Mouse (Mus musculus): ENCODE measurements around the gene Pnpla6. TPM values are rescaled to one million over a fixed set of nuclear protein-coding genes. Genes with fewer than 3 reads are reported as not detected.
"Not testable (repeated sequence)": the region's sequence is repeated elsewhere in the genome, so short reads cannot be mapped to it uniquely, and the experiment has no call there.

The Pnpla6 gene
- total RNA-seq, 1 experiment from 2014 or later = 29.9 TPM

DNA sequence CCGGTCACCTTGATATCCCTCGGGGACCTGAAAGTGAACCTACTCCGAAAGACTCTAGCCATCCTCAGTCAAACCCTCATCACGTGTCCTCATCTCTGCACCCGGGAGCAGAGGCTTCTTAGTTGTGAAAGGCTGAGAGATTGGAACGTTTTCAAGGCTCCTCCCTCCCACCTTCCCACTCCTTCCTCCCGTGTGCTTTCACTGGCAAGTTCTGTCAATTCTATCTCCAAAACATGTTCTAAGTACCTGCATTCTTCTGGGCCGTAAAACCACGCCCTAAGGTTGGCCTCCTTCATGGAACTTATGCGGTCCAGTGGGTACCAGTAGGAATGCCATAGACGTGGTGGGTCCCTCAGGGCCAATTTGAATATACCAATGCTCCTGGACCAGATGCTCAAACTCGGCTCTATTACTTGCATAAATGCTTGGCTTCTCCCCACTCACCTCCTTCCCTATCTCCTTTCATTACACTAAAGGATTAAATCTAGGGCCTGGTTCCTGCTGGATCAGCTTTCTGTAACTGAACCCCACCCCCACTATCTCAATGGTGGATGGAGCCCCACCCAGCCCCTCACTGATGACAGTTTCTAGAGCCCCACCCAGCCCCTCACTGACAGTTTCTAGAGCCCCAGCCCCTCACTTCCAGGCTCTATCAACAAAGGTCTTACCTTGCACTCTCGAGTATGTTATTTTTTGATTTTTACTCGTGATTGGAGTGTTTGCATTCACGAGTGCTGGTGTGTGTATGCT lies 61.2 kb downstream of the Pnpla6 start:
- DNase-seq = no peak

DNA sequence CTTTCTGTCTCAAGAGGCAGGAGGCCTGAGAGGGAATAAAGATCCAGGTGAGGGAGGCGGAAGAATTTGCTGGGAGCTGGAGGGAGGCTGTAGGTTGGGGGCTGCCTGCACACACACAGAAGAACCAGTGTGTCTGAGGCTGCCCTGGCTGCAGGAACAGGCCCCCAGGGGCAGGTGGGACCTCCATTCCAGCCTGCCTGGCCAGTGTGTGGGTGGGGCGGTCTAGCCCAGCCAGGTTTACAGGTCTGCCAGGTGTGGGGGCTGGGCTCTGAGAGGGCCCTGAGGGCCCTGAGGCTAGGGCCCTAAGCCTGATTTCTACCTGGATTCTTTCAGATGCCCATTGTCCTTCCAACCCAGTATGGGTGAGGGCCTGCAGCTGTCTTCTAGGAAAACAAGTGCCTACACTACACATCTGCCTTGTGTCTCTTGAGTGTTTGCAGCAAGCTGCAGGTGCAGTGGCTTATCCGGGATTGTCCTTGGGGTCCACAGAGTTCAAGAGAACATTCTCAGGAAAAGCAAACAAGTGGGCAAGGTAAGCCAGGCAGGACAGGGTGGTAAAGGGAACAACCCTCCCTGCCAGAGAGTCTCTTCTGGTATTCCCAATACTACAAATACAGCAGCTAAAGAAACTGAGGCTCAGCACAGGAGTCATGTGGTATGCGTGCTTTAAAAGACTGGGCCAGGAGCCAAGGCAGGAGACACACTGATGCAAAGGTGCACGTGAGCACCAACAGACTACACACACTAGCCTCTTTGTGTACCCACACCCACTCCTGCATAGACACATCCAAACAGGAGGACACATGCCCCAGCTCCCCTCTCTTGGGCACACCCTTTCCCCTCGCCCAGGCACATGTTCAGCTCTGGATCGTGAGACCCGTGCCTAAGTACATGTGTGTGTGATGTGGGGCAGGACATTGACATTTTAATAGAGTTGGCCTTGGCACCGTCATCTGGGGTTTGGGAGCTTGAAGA lies 64.5 kb downstream of the Pnpla6 start:
- DNase-seq = no peak

DNA sequence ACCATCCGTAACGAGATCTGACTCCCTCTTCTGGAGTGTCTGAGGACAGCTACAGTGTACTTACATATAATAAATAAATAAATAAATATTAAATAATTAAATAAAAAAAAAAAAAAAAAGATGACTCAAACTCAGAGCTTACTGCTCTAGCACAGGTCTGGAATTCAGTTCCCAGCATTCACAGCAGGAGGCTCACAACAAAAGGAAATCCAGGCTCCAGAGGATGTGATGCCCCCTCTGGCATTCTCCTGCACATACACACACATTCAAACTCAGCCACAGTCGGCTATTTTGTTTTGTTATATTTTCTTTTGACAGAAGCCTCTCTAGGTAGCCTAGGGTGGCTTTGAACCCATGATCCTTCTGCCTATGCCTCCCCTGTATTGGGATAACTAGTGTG lies 66.8 kb downstream of the Pnpla6 start:
- DNase-seq = not testable (repeated sequence)

DNA sequence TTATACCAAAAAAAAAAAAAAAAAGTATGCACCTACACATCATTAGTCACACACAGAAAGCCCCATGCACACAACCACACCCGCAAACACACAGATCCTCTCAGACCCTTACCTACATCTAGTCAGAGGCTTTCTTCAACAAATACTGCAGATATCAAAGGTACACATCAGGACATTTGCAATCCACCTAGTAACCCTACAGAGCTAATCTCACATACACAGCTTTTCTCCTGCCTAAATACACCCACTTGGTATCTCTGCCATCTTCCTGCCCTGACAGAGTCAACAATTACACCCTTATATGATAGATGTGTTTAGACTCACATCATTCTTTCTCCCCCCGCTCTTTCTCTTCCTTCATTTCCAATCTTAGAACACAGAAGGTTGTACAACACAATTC lies 71.3 kb downstream of the Pnpla6 start:
- DNase-seq = no peak

DNA sequence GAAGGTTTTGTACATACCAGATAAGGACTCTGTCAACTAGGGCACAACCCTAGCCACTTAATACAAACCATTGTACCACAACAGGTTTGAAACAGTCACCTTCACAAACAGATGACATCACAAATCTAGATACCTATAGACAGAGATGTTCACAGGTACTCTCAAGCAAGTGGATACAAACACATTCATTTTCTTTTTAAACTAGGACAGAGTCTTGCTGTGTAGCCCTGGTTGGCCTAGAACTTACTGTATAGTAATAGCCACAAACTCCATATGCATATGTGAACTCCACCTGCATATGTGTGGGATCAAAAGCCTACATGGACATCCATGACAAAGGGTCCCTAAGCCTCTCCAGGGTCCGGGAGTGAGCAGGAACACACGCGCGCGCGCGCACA lies 71.8 kb downstream of the Pnpla6 start, which contains the start of gene Camsap3:
Camsap3 (plus strand) TSS at position 301 of the 398 bp plus-strand sequence.
- DNase-seq = no peak

DNA sequence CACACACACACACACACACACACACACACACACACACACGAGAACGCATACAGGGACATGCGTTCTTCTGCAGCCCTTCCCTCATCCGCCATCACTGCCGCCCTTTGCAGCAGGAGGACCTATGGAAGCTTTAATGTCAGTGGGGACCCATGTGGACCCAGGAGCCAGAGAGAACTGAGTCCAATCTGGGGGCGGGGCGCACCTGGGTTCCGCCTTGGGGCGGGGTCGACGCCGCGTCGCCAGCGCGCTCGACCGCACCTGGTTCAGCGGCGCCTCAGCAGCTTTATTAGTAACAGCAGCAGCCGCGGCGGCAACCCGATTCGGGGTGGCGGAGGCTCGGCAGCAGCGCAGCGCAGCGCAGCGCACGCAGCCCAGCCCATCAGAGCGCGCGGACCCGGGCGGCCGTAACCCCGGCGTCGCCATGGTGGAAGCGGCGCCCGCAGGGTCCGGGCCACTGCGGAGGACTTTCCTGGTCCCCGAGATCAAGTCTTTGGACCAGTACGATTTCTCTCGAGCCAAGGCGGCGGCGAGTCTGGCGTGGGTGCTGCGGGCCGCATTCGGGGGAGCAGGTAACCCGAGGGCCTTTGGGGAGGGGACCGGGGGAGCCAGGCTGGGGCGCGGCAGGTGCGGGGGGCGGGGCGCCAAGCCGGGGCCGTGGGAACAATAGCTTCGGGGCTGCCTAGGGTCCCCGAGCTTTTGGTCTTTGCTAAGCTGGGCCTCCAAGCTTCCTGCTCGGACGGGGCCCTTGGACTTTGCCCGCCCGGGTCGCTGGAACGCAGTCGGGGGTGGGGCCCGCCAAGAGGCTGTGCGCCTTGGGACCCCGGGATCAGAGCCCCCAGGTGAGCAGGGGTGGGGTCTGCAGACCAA lies 72.4 kb downstream of the Pnpla6 start:
- peak; percentile 67 for DNase-seq

DNA sequence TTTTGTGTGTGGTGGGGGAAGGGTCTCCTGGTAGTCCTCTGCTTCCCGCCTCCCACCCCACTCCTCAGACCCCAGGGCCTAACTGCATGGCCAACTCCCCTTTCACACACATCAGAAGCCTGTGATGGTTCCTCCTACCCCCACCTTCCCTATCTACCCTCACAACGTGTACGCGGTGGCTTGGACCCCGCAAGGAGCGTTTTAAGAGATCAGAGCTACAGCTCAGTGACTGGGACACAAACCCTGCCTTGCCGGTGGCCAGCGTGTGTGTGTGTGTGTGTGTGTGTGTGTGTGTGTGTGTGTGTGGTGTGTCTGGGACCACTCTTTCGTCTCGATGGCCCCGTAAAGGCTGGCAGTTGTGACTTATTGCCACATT lies 73.1 kb downstream of the Pnpla6 start:
- DNase-seq = peak; percentile 11

DNA sequence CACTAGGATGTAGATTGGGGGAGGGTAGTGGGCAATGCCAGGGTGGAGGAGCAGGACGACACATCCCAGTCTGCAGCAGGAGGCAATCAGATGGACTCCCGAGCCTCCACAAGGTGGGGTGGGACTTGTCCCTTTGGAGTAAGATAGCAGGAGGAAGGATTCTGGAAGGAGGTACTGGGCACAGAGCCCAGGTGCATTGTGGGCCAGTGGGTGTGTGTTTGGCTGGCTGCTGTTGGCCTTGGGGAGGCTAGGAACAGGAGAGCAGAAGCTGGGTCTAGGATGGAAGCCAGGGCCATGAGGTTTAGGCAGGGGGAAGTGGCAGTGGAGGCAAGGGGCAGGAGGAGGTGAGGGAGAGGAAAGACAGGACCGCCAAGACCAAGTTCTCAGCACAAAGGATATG lies 78.3 kb downstream of the Pnpla6 start:
- peak; percentile 72 for DNase-seq

Other genes starting within 250 kb of the Pnpla6 start
- gene Insr, start 235.8 kb upstream of the Pnpla6 start, total RNA-seq (2021) = 121 and 129 TPM in 2 replicates
- 1.9 and 11.6 TPM in 2 replicates for gene A430078G23Rik, start 162.0 kb upstream of the Pnpla6 start, total RNA-seq (2021)
- 31.0 and 42.0 TPM in 2 replicates for gene Arhgef18, start 122.4 kb upstream of the Pnpla6 start, total RNA-seq (2021)
- 12.8 and 13.5 TPM in 2 replicates for gene Pex11g, start 47.7 kb upstream of the Pnpla6 start, total RNA-seq (2021)
- not detected in 2 replicates for gene Tex45, start 44.5 kb upstream of the Pnpla6 start, total RNA-seq (2021)
- gene Zfp358, start 22.2 kb upstream of the Pnpla6 start, total RNA-seq (2021) = 19.2 and 24.7 TPM in 2 replicates
- 31.8 and 37.5 TPM in 2 replicates for gene Mcoln1, start 14.9 kb upstream of the Pnpla6 start, total RNA-seq (2021)
- gene C330021F23Rik, start 52.6 kb downstream of the Pnpla6 start, total RNA-seq (2021) = 0.52 TPM in 1 of 2 replicates, not detected in the other
- 8.8 and 10.3 TPM in 2 replicates for gene Camsap3, start 71.9 kb downstream of the Pnpla6 start, total RNA-seq (2021)
- 31.5 and 38.2 TPM in 2 replicates for gene Xab2, start 105.9 kb downstream of the Pnpla6 start, total RNA-seq (2021)
- gene Pet100, start 106.2 kb downstream of the Pnpla6 start, total RNA-seq (2021) = 121 TPM in 2 replicates
- not detected in 2 replicates for gene Pcp2, start 110.2 kb downstream of the Pnpla6 start, total RNA-seq (2021)
- 79.6 and 116 TPM in 2 replicates for gene Stxbp2, start 115.6 kb downstream of the Pnpla6 start, total RNA-seq (2021)
- gene Retn, start 140.4 kb downstream of the Pnpla6 start, total RNA-seq (2021) = 9.5 and 19.9 TPM in 2 replicates
- 0.37 and 0.75 TPM in 2 replicates for gene Mcemp1, start 150.4 kb downstream of the Pnpla6 start, total RNA-seq (2021)
- gene Fcor, start 157.0 kb downstream of the Pnpla6 start, total RNA-seq (2021) = 26.9 and 29.5 TPM in 2 replicates
- 19.6 and 22.0 TPM in 2 replicates for gene Trappc5, start 160.9 kb downstream of the Pnpla6 start, total RNA-seq (2021)
- gene Fcer2a, start 178.8 kb downstream of the Pnpla6 start, total RNA-seq (2021) = 0.63 and 11.8 TPM in 2 replicates
- 2.6 and 7.4 TPM in 2 replicates for gene Clec4g, start 205.3 kb downstream of the Pnpla6 start, total RNA-seq (2021)
- 0.52 and 0.94 TPM in 2 replicates for gene Cd209a, start 233.6 kb downstream of the Pnpla6 start, total RNA-seq (2021)

All from adrenal gland, postnatal 14 days (tissue).